Mouse (Mus musculus) heart, adult 2 months (tissue): ENCODE measurements around the gene Brwd1. TPM values are rescaled to one million over a fixed set of nuclear protein-coding genes. Genes with fewer than 3 reads are reported as not detected.
A peak's percentile ranks its signal among the peaks of the same experiment; 100 is the strongest.
"Not testable (repeated sequence)": the region's sequence is repeated elsewhere in the genome, so short reads cannot be mapped to it uniquely, and the experiment has no call there.

ENCODE experiments used
- DNase-seq, 2 experiments: peaks; one replicate each; pipeline ENCODE4 v3.0.0; 2021
- H3K27ac ChIP-seq: fragments of 200-600 bp; 2 replicates; pipeline ENCODE4 v1.8.1; 2022
- H3K27me3 ChIP-seq: fragments of 200-500 bp; 2 replicates; pipeline ENCODE4 v1.6.1; 2012; ENCODE audit warnings: mild to moderate bottlenecking, low read length, inconsistent platforms, mixed read lengths; ENCODE audit not compliant: control insufficient read depth, insufficient read depth
- H3K36me3 ChIP-seq: fragments of 200-500 bp; 2 replicates; pipeline ENCODE4 v1.6.1; 2012; ENCODE audit warnings: low read length, inconsistent platforms; ENCODE audit not compliant: control insufficient read depth, insufficient read depth
- H3K4me1 ChIP-seq: fragments of 200-500 bp; 2 replicates; pipeline ENCODE4 v1.6.1; 2011; ENCODE audit warnings: low read length; ENCODE audit not compliant: control insufficient read depth, insufficient read depth
- H3K4me3 ChIP-seq: fragments of 200-600 bp; 2 replicates; pipeline ENCODE4 v1.8.1; 2022
- H3K79me2 ChIP-seq: fragments of 200-500 bp; replicated peaks from 2 replicates; pipeline ENCODE4 v1.6.1; 2012; ENCODE audit warnings: mild to moderate bottlenecking, inconsistent platforms, low read length, moderate library complexity, mixed read lengths; ENCODE audit not compliant: control insufficient read depth, insufficient read depth
- H3K9ac ChIP-seq: fragments of 200-500 bp; 2 replicates; pipeline ENCODE4 v1.6.1; 2012; ENCODE audit warnings: low read depth, mild to moderate bottlenecking, control low read depth, inconsistent platforms, low read length, mixed read lengths
- CTCF ChIP-seq: fragments of 200-600 bp; IDR thresholded peaks from 2 replicates; pipeline ENCODE4 v1.8.1; 2022; ENCODE audit warnings: antibody characterized with exemption, mild to moderate bottlenecking, moderate library complexity
- EP300 ChIP-seq: fragments of 200-500 bp; IDR thresholded peaks from 2 replicates; pipeline ENCODE4 v1.6.1; 2011; ENCODE audit warnings: low read depth, low read length, control low read depth; ENCODE audit not compliant: insufficient read depth
- POLR2A ChIP-seq: fragments of 200-500 bp; IDR thresholded peaks from 2 replicates; pipeline ENCODE4 v1.6.1; 2011; ENCODE audit warnings: mild to moderate bottlenecking, low read depth, low read length, control low read depth; ENCODE audit not compliant: insufficient read depth
- WGBS: fragments of 180-500 bp; shearing (Covaris S2); methylation state at CpG from one replicate; pipeline ENCODE4 v1.1.7; 2018; 5-methylcytosine and 5-hydroxymethylcytosine counted together
- intact Hi-C: fragments of 180-260 bp; cut with DNase I; formaldehyde crosslinking; loops from one replicate; pipeline ENCODE4 v1.15.1; 2025
- polyA plus RNA-seq: library from polyadenylated mRNA; depleted of rRNA; stranded (reverse); fragments of >200 nt; gene quantifications from 2 replicates; pipeline ENCODE4 v1.2.3, GENCODE M21; 2012
- total RNA-seq, 2 experiments: library from RNA; stranded (reverse); gene quantifications; 2 replicates each; pipeline ENCODE4 v1.2.3; 2021

The Brwd1 gene
- total and polyA plus RNA-seq, 3 experiments, result 24.4 to 88.7 (median 65.5) TPM

GRCm38 (mm10) chr16:96120022-96120623 lies 37.8 kb upstream of the Brwd1 start:
- H3K36me3 ChIP-seq, result peaks cover 3% of the 10 kb centered on the region

DNA sequence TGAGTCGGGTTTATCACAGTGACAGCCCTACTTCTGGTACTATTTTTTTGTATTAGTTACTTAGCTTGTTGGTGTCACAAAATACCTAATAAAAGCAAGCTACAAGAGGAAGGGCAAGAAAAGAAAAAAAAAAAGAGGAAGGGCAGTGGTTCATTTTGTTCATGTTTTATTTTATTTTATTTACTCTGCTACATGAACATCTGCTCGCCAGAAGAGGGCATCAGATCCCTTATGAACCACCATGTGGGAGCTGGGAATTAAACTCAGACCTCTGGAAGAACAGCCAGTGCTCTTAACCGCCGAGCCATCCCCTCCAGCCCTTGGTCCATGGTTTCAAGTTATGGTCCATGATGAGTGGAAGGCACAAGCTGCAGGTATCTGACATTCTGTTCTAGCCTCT lies 32.4 kb upstream of the Brwd1 start:
- Histone ChIP-seq H3K4me3 (no peak overlapping the region), H3K27ac (no peak overlapping the region)

More at GRCm38 (mm10) chr16:96120022-96120623, 37.8 kb upstream of the Brwd1 start:
- intact Hi-C loops, result no loop called here
- WGBS, result 66% methylated on average over 4 of the region's 4 CpGs
- TF ChIP-seq CTCF (no peak), EP300 (no peak), POLR2A (no peak)
- Histone ChIP-seq H3K27ac (no peak overlapping the region), H3K4me1 (no peaks in the 10 kb centered on the region), H3K4me3 (no peak overlapping the region), H3K9ac (no peak overlapping the region), H3K79me2 (no peaks in the 10 kb centered on the region), H3K27me3 (no peaks in the 10 kb centered on the region)
- DNase-seq, result no peak

GRCm38 (mm10) chr16:96112769-96113168 lies 30.4 kb upstream of the Brwd1 start:
- DNase-seq, result no peak

More for the DNA sequence above, 32.4 kb upstream of the Brwd1 start:
- TF ChIP-seq POLR2A (no peak), CTCF (peak; percentile 41), EP300 (no peak)
- Histone ChIP-seq H3K9ac (no peak overlapping the region), H3K4me1 (no peaks in the 10 kb centered on the region), H3K79me2 (no peaks in the 10 kb centered on the region), H3K36me3 (no peaks in the 10 kb centered on the region), H3K27me3 (no peaks in the 10 kb centered on the region)
- intact Hi-C loops, result no loop called here
- DNase-seq, result no peak
- WGBS, result 52% methylated on average over 4 of the region's 4 CpGs

DNA sequence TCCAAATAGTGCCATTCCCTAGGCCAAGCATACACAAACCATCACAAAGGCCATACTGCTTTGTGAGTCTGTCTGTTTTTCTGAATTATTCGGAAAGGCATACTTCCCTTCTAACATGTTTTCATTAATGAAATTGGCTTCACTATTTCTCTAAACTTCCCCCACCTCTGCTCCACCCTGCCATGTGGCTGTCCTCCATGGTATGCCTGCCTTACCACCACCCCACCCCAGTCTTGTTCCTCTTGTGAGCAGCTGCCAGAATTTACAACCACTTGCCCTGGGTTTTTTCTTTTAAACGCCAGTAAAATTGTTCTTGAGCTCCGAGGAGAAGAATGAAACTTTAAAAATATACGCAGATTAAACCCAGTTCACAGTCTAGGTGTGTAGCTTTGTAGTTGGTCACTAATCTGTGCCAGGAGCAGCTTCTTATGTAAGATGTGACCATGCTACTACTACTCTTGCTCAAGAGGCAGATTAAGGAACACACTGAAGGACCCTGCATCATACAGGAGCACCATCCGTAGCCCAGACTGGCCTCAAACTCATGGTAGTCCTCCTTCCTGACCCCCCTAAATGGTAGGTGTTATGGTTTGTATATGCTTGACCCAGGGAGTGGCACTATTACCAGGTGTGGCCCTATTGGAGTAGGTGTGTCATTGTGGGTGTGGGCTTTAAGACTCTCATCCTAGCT lies 28.5 kb upstream of the Brwd1 start:
- Histone ChIP-seq H3K9ac (no peak overlapping the region), H3K27ac (no peak overlapping the region), H3K27me3 (no peaks in the 10 kb centered on the region), H3K79me2 (no peaks in the 10 kb centered on the region), H3K4me3 (no peak overlapping the region), H3K36me3 (no peaks in the 10 kb centered on the region), H3K4me1 (no peaks in the 10 kb centered on the region)
- WGBS, result 83% methylated on average over 5 of the region's 5 CpGs
- intact Hi-C loops, result no loop called here
- DNase-seq, result no peak
- TF ChIP-seq EP300, result no peak
- TF ChIP-seq POLR2A, result no peak
- no peak for TF ChIP-seq CTCF

More at GRCm38 (mm10) chr16:96112769-96113168, 30.4 kb upstream of the Brwd1 start:
- no peaks in the 10 kb centered on the region for H3K4me1 ChIP-seq
- no peaks in the 10 kb centered on the region for H3K36me3 ChIP-seq
- no peaks in the 10 kb centered on the region for H3K27me3 ChIP-seq
- TF ChIP-seq CTCF, result no peak
- TF ChIP-seq EP300, result no peak
- no peak for TF ChIP-seq POLR2A
- no peaks in the 10 kb centered on the region for H3K79me2 ChIP-seq
- H3K27ac ChIP-seq, result no peak overlapping the region
- intact Hi-C loops, result no loop called here
- 71% methylated on average over 2 of the region's 2 CpGs for WGBS
- no peak overlapping the region for H3K4me3 ChIP-seq
- no peak overlapping the region for H3K9ac ChIP-seq

- no peaks in the 10 kb centered on the region for H3K36me3 ChIP-seq
- H3K27ac ChIP-seq, result no peak overlapping the region
- H3K79me2 ChIP-seq, result no peaks in the 10 kb centered on the region
- TF ChIP-seq POLR2A (no peak), EP300 (no peak), CTCF (no peak)
- intact Hi-C loops, result no loop called here
- no peaks in the 10 kb centered on the region for H3K27me3 ChIP-seq
- H3K9ac ChIP-seq, result no peak overlapping the region
- WGBS, result 60% methylated on average over 4 of the region's 4 CpGs
- H3K4me3 ChIP-seq, result no peak overlapping the region
- H3K4me1 ChIP-seq, result no peaks in the 10 kb centered on the region
- DNase-seq, result no peak
Measured at GRCm38 (mm10) chr16:96109673-96110072, 27.3 kb upstream of the Brwd1 start.

GRCm38 (mm10) chr16:96103036-96103435 lies 20.7 kb upstream of the Brwd1 start:
- TF ChIP-seq EP300 (no peak), POLR2A (no peak), CTCF (peak; percentile 69)
- H3K36me3 ChIP-seq, result no peaks in the 10 kb centered on the region
- H3K79me2 ChIP-seq, result no peaks in the 10 kb centered on the region
- H3K27me3 ChIP-seq, result no peaks in the 10 kb centered on the region
- H3K9ac ChIP-seq, result no peak overlapping the region
- intact Hi-C loops, result no loop called here
- DNase-seq, result no peak
- no peaks in the 10 kb centered on the region for H3K4me1 ChIP-seq
- no peak overlapping the region for H3K27ac ChIP-seq
- WGBS, result 50% methylated on average over 2 of the region's 2 CpGs
- no peak overlapping the region for H3K4me3 ChIP-seq

DNA sequence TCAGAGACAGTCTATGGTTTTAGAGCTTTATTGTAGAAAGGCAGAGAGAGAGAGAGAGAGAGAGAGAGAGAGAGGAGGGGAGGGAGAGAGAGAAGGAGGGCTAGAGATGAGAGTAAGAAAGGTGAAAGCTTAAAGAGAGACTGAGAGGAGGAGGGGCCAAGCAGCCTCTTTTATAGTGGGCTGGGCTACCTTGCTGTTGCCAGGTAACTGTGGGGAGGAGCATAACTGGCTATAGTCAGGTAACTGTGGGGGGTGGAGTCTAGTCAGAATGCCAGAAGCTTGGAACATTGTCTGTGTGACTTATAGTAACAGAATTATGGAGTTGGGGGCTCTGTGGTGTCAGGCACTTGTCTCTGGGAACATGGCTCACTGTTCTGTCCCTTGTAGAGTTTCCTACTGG lies 15.5 kb upstream of the Brwd1 start:
- H3K4me3 ChIP-seq, DNase-seq, H3K27me3 ChIP-seq, H3K4me1 ChIP-seq, H3K36me3 ChIP-seq, H3K9ac ChIP-seq, H3K79me2 ChIP-seq, H3K27ac ChIP-seq, intact Hi-C loops: not testable (repeated sequence)
